Mouse (Mus musculus) CH12.LX (cell line): ENCODE results near the gene Srsf2. TPM values are rescaled to one million over a fixed set of nuclear protein-coding genes. Genes with fewer than 3 reads are reported as not detected.

Experiments
- DNase-seq: peaks from one replicate; pipeline ENCODE4 v3.0.0-alpha.2; 2013; ENCODE audit errors: extremely low read depth
- H3K27ac ChIP-seq: 2 replicates; pipeline ENCODE4 v1.5.1; 2012; ENCODE audit warnings: low read depth, mild to moderate bottlenecking, control low read depth, moderate library complexity; ENCODE audit not compliant: insufficient read depth
- H3K27me3 ChIP-seq: replicated peaks from 2 replicates; pipeline ENCODE3; 2012; ENCODE audit warnings: inconsistent platforms
- H3K36me3 ChIP-seq, 2 experiments: replicated peaks in 1 of 2; 2 replicates each; pipeline versions ENCODE3 to v1.6.1; 2012; ENCODE audit warnings: inconsistent platforms in 1 of 2, low read length in 1 of 2, mild to moderate bottlenecking in 1 of 2, mixed read lengths in 1 of 2, moderate library complexity in 1 of 2; ENCODE audit not compliant: control insufficient read depth in 1 of 2, insufficient read depth in 1 of 2
- H3K4me1 ChIP-seq, 2 experiments: 2 replicates each; pipeline ENCODE4 v1.6.1; 2012; ENCODE audit warnings: inconsistent platforms in 1 of 2, moderate library complexity in 1 of 2; ENCODE audit not compliant: insufficient read depth in 2 of 2, control insufficient read depth in 1 of 2
- H3K4me2 ChIP-seq: 2 replicates; pipeline ENCODE4 v1.6.1; 2012; ENCODE audit warnings: low read depth, mild to moderate bottlenecking, control low read depth; ENCODE audit not compliant: poor library complexity, insufficient read depth, severe bottlenecking
- H3K4me3 ChIP-seq, 3 experiments: fragments of 150-350 bp in 1 of 3; sonication (generic) in 1 of 3; replicated peaks in 1 of 3; 2 replicates each; pipeline versions ENCODE3 to v1.5.1; 2011 to 2012; ENCODE audit warnings: low read depth in 2 of 3, low read length in 2 of 3, mild to moderate bottlenecking in 2 of 3, moderate library complexity in 2 of 3, control low read depth in 1 of 3, improper control_type of control experiment in 1 of 3, inconsistent platforms in 1 of 3, mixed read lengths in 1 of 3; ENCODE audit not compliant: poor library complexity in 1 of 3
- H3K79me2 ChIP-seq: replicated peaks from 2 replicates; pipeline ENCODE4 v1.6.1; 2012; ENCODE audit warnings: mild to moderate bottlenecking, moderate library complexity; ENCODE audit not compliant: control insufficient read depth, poor library complexity, insufficient read depth, severe bottlenecking; ENCODE audit errors: extremely low read depth
- H3K9ac ChIP-seq: 2 replicates; pipeline ENCODE4 v1.6.1; 2012; ENCODE audit warnings: low read depth, mild to moderate bottlenecking, control low read depth, moderate library complexity; ENCODE audit not compliant: insufficient read depth
- H3K9me3 ChIP-seq: replicated peaks from 2 replicates; pipeline ENCODE3; 2012; ENCODE audit warnings: low read length, inconsistent platforms, mixed read lengths
- BHLHE40 ChIP-seq: IDR thresholded peaks from 2 replicates; pipeline ENCODE4 v1.6.1; 2011; ENCODE audit warnings: mild to moderate bottlenecking, low read depth, low read length, improper control_type of control experiment
- CHD2 ChIP-seq: IDR thresholded peaks from 2 replicates; pipeline ENCODE4 v1.6.1; 2011; ENCODE audit warnings: low read length, improper control_type of control experiment
- E2F4 ChIP-seq: IDR thresholded peaks from 2 replicates; pipeline ENCODE4 v1.6.1; 2011; ENCODE audit warnings: low read depth, low read length, improper control_type of control experiment; ENCODE audit not compliant: insufficient replicate concordance
- ELF1 ChIP-seq: IDR thresholded peaks from 2 replicates; pipeline ENCODE4 v1.6.1; 2014; ENCODE audit warnings: low read depth, mild to moderate bottlenecking, inconsistent platforms, low read length, improper control_type of control experiment
- ETS1 ChIP-seq: conservative IDR thresholded peaks from 2 replicates; pipeline ENCODE4 v1.6.1; 2012; ENCODE audit warnings: low read depth, mild to moderate bottlenecking, inconsistent platforms, low read length, improper control_type of control experiment, moderate library complexity
- HCFC1 ChIP-seq: IDR thresholded peaks from 2 replicates; pipeline ENCODE4 v1.6.1; 2012; ENCODE audit warnings: low read depth, mild to moderate bottlenecking, inconsistent platforms, low read length, improper control_type of control experiment
- IRF4 ChIP-seq: IDR thresholded peaks from 2 replicates; pipeline ENCODE4 v1.6.1; 2014; ENCODE audit warnings: low read depth, mild to moderate bottlenecking, inconsistent platforms, low read length, improper control_type of control experiment
- KAT2A ChIP-seq: IDR thresholded peaks from 2 replicates; pipeline ENCODE4 v1.6.1; 2012; ENCODE audit warnings: low read length, improper control_type of control experiment, inconsistent platforms; ENCODE audit not compliant: insufficient replicate concordance
- MAFK ChIP-seq: IDR thresholded peaks from 2 replicates; pipeline ENCODE4 v1.6.1; 2011; ENCODE audit warnings: low read length, improper control_type of control experiment; ENCODE audit not compliant: insufficient replicate concordance
- MYC ChIP-seq: IDR thresholded peaks from 2 replicates; pipeline ENCODE4 v1.6.1; 2011; ENCODE audit warnings: low read depth, mild to moderate bottlenecking, improper control_type of control experiment, low read length
- NRF1 ChIP-seq: IDR thresholded peaks from 2 replicates; pipeline ENCODE4 v1.6.1; 2014; ENCODE audit warnings: low read depth, mild to moderate bottlenecking, inconsistent platforms, low read length, improper control_type of control experiment, moderate library complexity
- POLR2A ChIP-seq: IDR thresholded peaks from 2 replicates; pipeline ENCODE4 v1.6.1; 2011; ENCODE audit warnings: low read depth, mild to moderate bottlenecking, improper control_type of control experiment, low read length
- SMC3 ChIP-seq: IDR thresholded peaks from 2 replicates; pipeline ENCODE4 v1.6.1; 2011; ENCODE audit warnings: low read depth, low read length, improper control_type of control experiment
- TBP ChIP-seq: conservative IDR thresholded peaks from 2 replicates; pipeline ENCODE4 v1.6.1; 2011; ENCODE audit warnings: low read depth, low read length, improper control_type of control experiment
- USF1 ChIP-seq: IDR thresholded peaks from 2 replicates; pipeline ENCODE4 v1.6.1; 2014; ENCODE audit warnings: low read depth, mild to moderate bottlenecking, inconsistent platforms, low read length, improper control_type of control experiment
- ZC3H11A ChIP-seq: IDR thresholded peaks from 2 replicates; pipeline ENCODE4 v1.6.1; 2012; ENCODE audit warnings: low read depth, mild to moderate bottlenecking, inconsistent platforms, low read length, improper control_type of control experiment
- ZKSCAN1 ChIP-seq: IDR thresholded peaks from 2 replicates; pipeline ENCODE4 v1.6.1; 2012; ENCODE audit warnings: low read depth, inconsistent platforms, low read length, improper control_type of control experiment, borderline replicate concordance
- ZNF384 ChIP-seq: IDR thresholded peaks from 2 replicates; pipeline ENCODE4 v1.6.1; 2012; ENCODE audit warnings: low read depth, low read length, improper control_type of control experiment, inconsistent platforms
- dilution Hi-C: fragments of 300-500 bp; cut with MboI; formaldehyde crosslinking; loops from 2 replicates; pipeline ENCODE4 v1.14.3; 2020; ENCODE audit warnings: low sequenced_read_pairs; ENCODE audit not compliant: extremely low pct_unique_long_range_greater_than_20kb, extremely low pct_ligation_motif_present
- in situ Hi-C: fragments of 300-500 bp; cut with MboI; formaldehyde crosslinking; loops from 3 replicates; pipeline ENCODE4 v1.14.3; 2019; ENCODE audit warnings: low sequenced_read_pairs, low pct_ligation_motif_present, low pct_unique_long_range_greater_than_20kb, mixed read lengths
- polyA plus RNA-seq: library from polyadenylated mRNA; unstranded; fragments of >175 nt; gene quantifications from 2 replicates; pipeline ENCODE4 v1.2.1, GENCODE M21; 2012; ENCODE audit warnings: low read depth; ENCODE audit not compliant: insufficient read length
- total RNA-seq, 2 experiments: library from RNA; depleted of rRNA; stranded (reverse); fragments of 300-350 nt in 1 of 2; fragments of >200 nt in 1 of 2; gene quantifications; 2 replicates each; pipeline ENCODE4 v1.2.3; 2012 to 2014

Gene Srsf2
- total and polyA plus RNA-seq, 3 experiments = 298 to 1,224 (median 471) TPM

DNA sequence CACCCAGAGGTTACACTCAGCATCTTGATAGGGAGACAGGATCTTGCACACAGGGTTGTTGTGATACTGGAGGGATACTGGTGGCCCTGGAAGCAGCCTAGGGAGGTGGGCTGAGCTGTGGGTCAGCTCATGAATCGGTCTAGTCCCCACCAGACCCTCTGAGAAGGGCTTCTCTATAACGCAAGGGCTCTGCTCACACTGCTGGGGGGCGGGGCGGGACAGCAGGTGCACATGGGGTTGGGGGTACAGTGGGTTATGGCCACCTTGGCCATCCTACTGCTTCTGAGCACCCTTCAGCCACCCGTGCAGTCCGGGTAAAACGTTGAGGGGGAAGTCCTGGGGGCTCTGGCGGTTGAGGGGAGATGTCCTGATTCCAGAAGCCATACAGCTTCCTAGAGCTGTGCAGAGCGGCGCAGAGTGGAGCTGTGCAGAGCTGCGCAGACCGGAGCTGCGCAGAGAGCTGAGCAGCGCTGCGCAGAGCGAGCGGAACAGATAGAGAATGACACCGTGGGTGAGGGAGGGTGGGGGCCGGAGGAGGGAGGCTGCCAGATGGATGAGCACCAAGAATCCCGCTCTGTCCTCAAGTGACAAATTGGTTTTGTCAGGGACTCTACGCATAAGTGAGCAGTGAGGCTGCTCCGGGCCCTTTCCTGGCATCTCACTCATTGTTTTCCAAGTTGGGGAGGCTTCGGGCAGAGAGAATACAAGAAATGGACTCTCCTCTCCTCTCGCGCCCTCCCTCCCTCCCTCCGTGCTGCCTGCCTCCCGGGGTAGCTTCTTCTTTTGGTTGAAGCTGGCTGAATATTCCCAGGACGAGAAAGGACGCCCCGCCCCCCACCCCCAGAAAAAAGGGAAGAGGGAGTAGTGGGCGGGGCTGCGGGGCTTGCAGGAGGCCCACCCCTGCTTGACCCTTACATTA is 41.7 kb downstream of the Srsf2 start:
- Histone ChIP-seq H3K9ac (peak overlapping the region; percentile 18; the same call in 1 of the 2 replicates), H3K27me3 (peaks cover 8% of the 10 kb centered on the region)
- TF ChIP-seq ETS1 = no peak
- no peak for TF ChIP-seq USF1
- 0 out of 2 replicates have a peak, but pooled peaks have one; percentile 20 for TF ChIP-seq POLR2A
- TF ChIP-seq E2F4 = no peak
- TF ChIP-seq ZC3H11A = no peak
- no peak for TF ChIP-seq KAT2A
- no peak for TF ChIP-seq HCFC1
- no peak for TF ChIP-seq TBP
- peak; percentile 87 for TF ChIP-seq NRF1
- no peak for TF ChIP-seq ZNF384
- TF ChIP-seq BHLHE40 = no peak
- TF ChIP-seq ZKSCAN1 = no peak
- peak; percentile 58 for TF ChIP-seq IRF4
- TF ChIP-seq ELF1 = no peak
- no peak for TF ChIP-seq SMC3
- TF ChIP-seq, all 38 proteins: peak for 3
- Histone ChIP-seq H3K9me3 (no peaks in the 10 kb centered on the region), H3K4me1 (peaks cover 10 to 48% of the 10 kb centered on the region in 2 experiments), H3K36me3 (no peaks in the 10 kb centered on the region), H3K27ac (no peak overlapping the region), H3K4me3 (peak overlapping the region in 2 of 3 experiments; percentile 27 to 30), H3K4me2 (peak overlapping the region; percentile 79), H3K79me2 (no peaks in the 10 kb centered on the region)
- DNase-seq = no peak
- in situ Hi-C loops = no loop called here
- dilution Hi-C loops = no loop called here

DNA sequence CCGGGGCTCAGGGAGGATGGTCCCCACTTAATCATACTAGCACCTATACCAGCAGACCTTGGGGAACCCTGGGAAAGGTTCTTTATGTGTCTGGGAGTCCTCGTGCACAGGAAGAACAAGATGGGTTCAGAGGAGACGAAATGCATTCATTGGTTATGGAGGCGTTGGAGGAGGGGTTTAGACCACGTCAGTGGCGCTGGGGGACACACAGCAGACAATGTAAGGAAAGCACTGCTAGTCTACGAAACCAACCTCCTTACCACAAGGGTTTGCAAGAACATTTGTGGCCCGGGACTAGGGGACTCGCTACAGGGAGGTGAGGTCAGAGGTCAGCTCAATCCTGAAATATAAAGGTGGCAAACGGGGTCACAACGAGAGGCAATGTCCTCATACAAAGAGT is 42.4 kb downstream of the Srsf2 start:
- H3K4me1 ChIP-seq = peaks cover 10 to 48% of the 10 kb centered on the region in 2 experiments
- no peak overlapping the region for H3K9ac ChIP-seq
- no peaks in the 10 kb centered on the region for H3K36me3 ChIP-seq
- no peak overlapping the region for H3K27ac ChIP-seq
- peaks cover 8% of the 10 kb centered on the region for H3K27me3 ChIP-seq
- dilution Hi-C loops = no loop called here
- DNase-seq = no peak
- in situ Hi-C loops = no loop called here
- H3K4me2 ChIP-seq = no peak overlapping the region
- H3K9me3 ChIP-seq = no peaks in the 10 kb centered on the region
- no peak overlapping the region for H3K4me3 ChIP-seq
- no peak for TF ChIP-seq CHD2
- TF ChIP-seq USF1 = no peak
- no peak for TF ChIP-seq MAFK
- TF ChIP-seq HCFC1 = no peak
- no peak for TF ChIP-seq MYC
- TF ChIP-seq BHLHE40 = no peak
- H3K79me2 ChIP-seq = no peaks in the 10 kb centered on the region
